Mouse (Mus musculus) inflammation-experienced regulatory T-cells, adult 16 weeks (primary cell): ENCODE measurements around the gene Borcs6. TPM values are rescaled to one million over a fixed set of nuclear protein-coding genes. Genes with fewer than 3 reads are reported as not detected.

Experiments
- polyA plus RNA-seq: library from polyadenylated mRNA; unstranded; fragments of 100-300 nt; shearing (Covaris generic); gene quantifications from one replicate; pipeline ENCODE4 v1.2.1, GENCODE M21; 2017

Borcs6 gene
- polyA plus RNA-seq = 6.5 TPM

DNA sequence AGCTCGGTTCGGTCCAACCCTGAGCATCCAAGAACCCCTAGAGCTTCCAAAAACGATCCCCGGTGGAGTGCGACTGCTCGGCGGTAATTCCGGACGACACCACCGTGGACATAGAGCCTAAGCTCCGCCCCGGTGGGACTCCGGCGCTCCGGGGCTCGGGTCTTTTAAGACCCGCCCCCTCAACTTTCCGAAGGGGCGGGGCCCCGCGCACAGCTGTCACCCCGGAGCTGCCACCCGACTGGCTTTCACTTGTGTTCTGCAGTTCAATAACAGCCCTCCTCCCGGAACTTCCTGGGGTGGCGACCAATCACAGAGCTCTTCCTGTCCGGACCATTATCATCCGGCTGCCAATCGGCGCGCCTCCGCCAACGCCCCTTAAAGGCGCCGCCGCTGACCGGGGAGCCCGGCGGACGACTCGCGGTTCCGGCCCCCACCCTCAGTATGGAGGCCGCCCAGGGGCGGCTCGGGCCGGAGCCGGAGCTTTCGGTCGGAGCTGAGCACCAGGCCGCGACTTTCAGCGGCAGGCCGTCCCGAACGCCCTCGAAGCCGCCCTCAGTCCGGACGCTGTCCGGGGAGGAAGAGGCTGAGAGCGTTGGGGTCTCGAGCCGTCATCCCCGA, at the start of gene Borcs6:
Gene Borcs6 (plus strand): TSS at position 361 of the 618 bp plus-strand sequence.

DNA sequence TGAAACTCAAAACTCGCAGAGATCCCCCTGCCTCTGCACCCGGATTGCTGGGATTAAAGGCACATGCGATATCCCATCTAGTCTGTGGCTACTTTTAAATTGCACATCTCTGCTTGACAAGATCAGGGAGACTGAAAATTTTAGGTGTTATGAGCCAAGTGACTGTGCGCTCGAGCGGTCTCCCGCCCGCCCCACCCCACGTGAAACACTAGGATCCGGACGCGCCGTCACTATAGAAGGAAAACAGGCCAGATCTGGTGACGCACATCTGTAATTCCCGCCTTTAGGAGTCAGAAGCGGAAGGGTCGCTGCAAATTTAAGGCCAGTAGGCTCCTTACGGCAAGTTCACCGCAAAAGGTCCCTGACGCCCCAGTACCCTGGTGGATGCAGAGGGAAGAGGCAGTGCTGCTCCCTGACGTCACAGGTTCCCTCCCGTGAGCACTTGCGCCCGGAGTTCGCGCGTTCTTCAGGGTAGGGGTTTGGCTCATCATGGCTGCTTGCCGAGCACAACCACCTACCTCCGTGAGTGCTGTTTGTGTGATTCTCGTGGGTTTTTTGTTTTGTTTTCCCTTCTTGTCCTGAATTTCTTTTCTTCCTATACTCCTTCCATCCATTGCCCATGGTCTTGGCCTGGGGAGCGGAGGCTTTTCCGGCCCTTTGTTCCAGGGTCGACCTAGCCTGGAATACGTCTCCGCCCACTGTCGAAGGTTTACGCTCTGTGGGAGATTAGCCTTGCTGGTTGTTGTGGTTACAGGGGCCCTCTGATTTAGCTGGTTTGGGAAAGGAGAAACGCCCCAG, 43.7 kb upstream of the Borcs6 start, which contains the start of gene Ctc1:
Gene Ctc1 (plus strand): TSS at position 268 of the 798 bp plus-strand sequence.

GRCm38 (mm10) chr11:69045531-69046394, 13.8 kb upstream of the Borcs6 start, which contains the start of gene Aurkb:
TSS of gene Aurkb (plus strand) at chr11:69045647.

DNA sequence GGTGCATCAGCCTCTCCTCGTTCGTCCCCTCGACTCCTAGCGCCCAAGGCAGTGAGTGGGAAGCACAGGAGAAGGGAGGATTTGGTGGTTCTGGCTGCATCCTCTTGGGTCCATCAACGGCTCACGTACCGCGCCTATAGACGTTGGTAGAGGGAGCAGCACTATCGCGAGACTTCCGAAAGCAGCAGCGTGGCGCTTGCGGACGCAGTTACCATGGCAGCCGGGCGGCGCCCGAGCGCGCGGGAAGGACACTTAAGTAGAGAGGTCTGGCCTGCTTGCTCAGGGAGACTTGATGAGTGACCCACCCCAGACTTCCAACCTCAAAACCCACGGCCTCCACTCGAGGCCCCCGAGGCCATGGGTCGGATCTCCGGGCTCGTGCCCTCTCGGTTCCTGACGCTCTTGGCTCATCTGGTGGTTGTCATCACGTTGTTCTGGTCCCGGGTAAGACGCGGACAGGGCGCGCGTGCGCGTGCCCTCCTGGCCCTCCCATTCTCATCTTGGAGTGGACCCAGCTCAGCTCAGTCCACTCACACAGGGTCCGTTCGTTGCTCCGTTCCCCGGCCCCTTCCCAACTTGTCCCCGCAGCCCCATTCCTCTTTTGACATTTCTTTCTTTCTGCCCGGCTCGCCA, 11.2 kb downstream of the Borcs6 start, which contains the start of gene Tmem107:
Gene Tmem107 (plus strand): TSS at position 217 of the 633 bp plus-strand sequence.

GRCm38 (mm10) chr11:69088103-69088855, 28.8 kb downstream of the Borcs6 start, which contains the start of gene Vamp2:
TSS of gene Vamp2 (plus strand) at chr11:69088490.

GRCm38 (mm10) chr11:69094697-69095429, 35.3 kb downstream of the Borcs6 start, which contains the start of gene Per1:
TSS of gene Per1 (plus strand) at chr11:69095217.

Other genes with a start within 250 kb of the Borcs6 start
- 74.0 TPM for gene Ndel1, start 187.9 kb upstream of the Borcs6 start, polyA plus RNA-seq
- gene Rnf222, start 171.2 kb upstream of the Borcs6 start, polyA plus RNA-seq = not detected
- gene Rpl26, start 158.1 kb upstream of the Borcs6 start, polyA plus RNA-seq = 813 TPM
- not detected for gene Odf4, start 132.6 kb upstream of the Borcs6 start, polyA plus RNA-seq
- 0.16 TPM for gene Arhgef15, start 102.2 kb upstream of the Borcs6 start, polyA plus RNA-seq
- gene Slc25a35, start 91.6 kb upstream of the Borcs6 start, polyA plus RNA-seq = 11.0 TPM
- 35.2 TPM for gene Rangrf, start 84.5 kb upstream of the Borcs6 start, polyA plus RNA-seq
- 5.3 TPM for gene Pfas, start 51.3 kb upstream of the Borcs6 start, polyA plus RNA-seq
- 29.3 TPM for gene Ctc1, start 43.8 kb upstream of the Borcs6 start, polyA plus RNA-seq
- 11.1 TPM for gene Aurkb, start 14.1 kb upstream of the Borcs6 start, polyA plus RNA-seq
- 3.6 TPM for gene Tmem107, start 11.1 kb downstream of the Borcs6 start, polyA plus RNA-seq
- gene Vamp2, start 28.8 kb downstream of the Borcs6 start, polyA plus RNA-seq = 71.4 TPM
- gene Per1, start 35.5 kb downstream of the Borcs6 start, polyA plus RNA-seq = 9.8 TPM
- not detected for gene Hes7, start 60.7 kb downstream of the Borcs6 start, polyA plus RNA-seq
- gene 9130213A22Rik, start 62.9 kb downstream of the Borcs6 start, polyA plus RNA-seq = 0.18 TPM
- gene Aloxe3, start 66.2 kb downstream of the Borcs6 start, polyA plus RNA-seq = 0.10 TPM
- gene Alox12b, start 97.3 kb downstream of the Borcs6 start, polyA plus RNA-seq = not detected
- 13.7 TPM for gene Alox8, start 138.1 kb downstream of the Borcs6 start, polyA plus RNA-seq
- 0.12 TPM for gene Gucy2e, start 177.3 kb downstream of the Borcs6 start, polyA plus RNA-seq